Mouse (Mus musculus) lung, postnatal 0 days (tissue): ENCODE data around the gene Tmprss11d.

Experiments used
- CTCF ChIP-seq: IDR thresholded peaks from 2 replicates; pipeline ENCODE4 v1.5.1; 2016; ENCODE audit warnings: antibody characterized with exemption, mild to moderate bottlenecking
- EP300 ChIP-seq: IDR thresholded peaks from 2 replicates; pipeline ENCODE4 v1.6.1; 2016; ENCODE audit warnings: antibody characterized with exemption, mild to moderate bottlenecking, control low read depth

- TF ChIP-seq CTCF (peak; percentile 61), EP300 (no peak)
Observed at GRCm38 (mm10) chr5:86410815-86411214, 37.6 kb upstream of the Tmprss11d start.
